Mouse (Mus musculus) CH12.LX (cell line): Measurements from ENCODE around the gene Osbpl3.

Source experiments
- CTCF ChIP-seq, 2 experiments: IDR thresholded peaks in 1 of 2; conservative IDR thresholded peaks in 1 of 2; 2 replicates each; pipeline ENCODE4 v1.5.1; 2011 to 2012; ENCODE audit warnings: low read depth in 2 of 2, low read length in 2 of 2, improper control_type of control experiment in 1 of 2, inconsistent platforms in 1 of 2, mild to moderate bottlenecking in 1 of 2, moderate library complexity in 1 of 2
- ETS1 ChIP-seq: conservative IDR thresholded peaks from 2 replicates; pipeline ENCODE4 v1.6.1; 2012; ENCODE audit warnings: low read depth, mild to moderate bottlenecking, inconsistent platforms, low read length, improper control_type of control experiment, moderate library complexity
- JUN ChIP-seq: IDR thresholded peaks from 2 replicates; pipeline ENCODE4 v1.6.1; 2011; ENCODE audit warnings: low read depth, mild to moderate bottlenecking, low read length, improper control_type of control experiment, moderate library complexity; ENCODE audit not compliant: insufficient read depth
- MAFK ChIP-seq: IDR thresholded peaks from 2 replicates; pipeline ENCODE4 v1.6.1; 2011; ENCODE audit warnings: low read length, improper control_type of control experiment; ENCODE audit not compliant: insufficient replicate concordance
- NELFE ChIP-seq: IDR thresholded peaks from 2 replicates; pipeline ENCODE4 v1.6.1; 2011; ENCODE audit warnings: low read depth, low read length, improper control_type of control experiment
- PAX5 ChIP-seq: IDR thresholded peaks from 2 replicates; pipeline ENCODE4 v1.6.1; 2012; ENCODE audit warnings: low read length, inconsistent platforms, mixed read lengths
- POLR2A ChIP-seq: IDR thresholded peaks from 2 replicates; pipeline ENCODE4 v1.6.1; 2011; ENCODE audit warnings: low read depth, mild to moderate bottlenecking, improper control_type of control experiment, low read length
- POLR2AphosphoS2 ChIP-seq: IDR thresholded peaks from 2 replicates; pipeline ENCODE4 v1.6.1; 2011; ENCODE audit warnings: low read depth, low read length, improper control_type of control experiment
- RAD21 ChIP-seq: IDR thresholded peaks from 2 replicates; pipeline ENCODE4 v1.6.1; 2011; ENCODE audit warnings: low read depth, mild to moderate bottlenecking, low read length, improper control_type of control experiment, moderate library complexity
- RCOR1 ChIP-seq: conservative IDR thresholded peaks from 2 replicates; pipeline ENCODE4 v1.6.1; 2012; ENCODE audit warnings: low read depth, mild to moderate bottlenecking, inconsistent platforms, low read length, improper control_type of control experiment
- SIN3A ChIP-seq: IDR thresholded peaks from 2 replicates; pipeline ENCODE4 v1.6.1; 2012; ENCODE audit warnings: low read length, improper control_type of control experiment, inconsistent platforms

GRCm38 (mm10) chr6:50252690-50253089 is 203.3 kb downstream of the Osbpl3 start:
- TF ChIP-seq CTCF (conservative IDR thresholded peaks at IDR 0.05 in 1 of 2, IDR thresholded peaks at IDR 0.05 in 1 of 2; ENCODE audit: low read depth in 2 of 2, low read length in 2 of 2), result no peak
- no peak for TF ChIP-seq RAD21
- TF ChIP-seq POLR2A, result no peak
- TF ChIP-seq POLR2AphosphoS2, result no peak
- no peak for TF ChIP-seq RCOR1
- TF ChIP-seq MAFK, result no peak
- TF ChIP-seq JUN, result no peak
- no peak for TF ChIP-seq SIN3A
- no peak for TF ChIP-seq PAX5
- no peak for TF ChIP-seq NELFE
- no peak for TF ChIP-seq ETS1
